Mouse (Mus musculus): Measurements from ENCODE around the gene Olfr693.
"Not testable (repeated sequence)": the region's sequence is repeated elsewhere in the genome, so short reads cannot be mapped to it uniquely, and the experiment has no call there.

Olfr693 gene

GRCm38 (mm10) chr7:106680484-106680883, at the start of gene Olfr693:
Olfr693 (minus strand) TSS chr7:106680584.
- no peak for DNase-seq

- DNase-seq: not testable (repeated sequence)
Observed at GRCm38 (mm10) chr7:106725654-106726053, 45.3 kb upstream of the Olfr693 start.

DNA sequence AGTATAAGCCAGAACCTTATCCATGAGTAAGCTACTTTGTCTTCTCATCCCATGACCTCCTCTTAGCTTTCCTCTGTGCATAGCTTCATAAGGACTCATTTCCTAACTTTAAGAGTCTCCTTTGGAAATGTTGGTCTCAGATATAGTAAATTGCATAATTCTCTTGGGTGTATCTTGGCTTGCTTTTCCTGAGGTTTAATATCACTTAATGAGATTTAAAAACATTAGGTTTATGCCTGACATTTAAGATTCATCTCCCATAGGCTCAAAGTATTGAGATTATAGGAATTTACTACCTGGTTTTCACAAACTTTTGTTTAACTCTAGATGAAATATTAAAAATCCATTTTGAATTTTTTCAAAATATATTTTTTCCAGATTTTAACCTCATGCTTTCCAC, 35.9 kb upstream of the Olfr693 start, which contains the start of gene Olfr695:
TSS of gene Olfr695 (minus strand) at position 101 of the 400 bp plus-strand sequence.
- no peak for DNase-seq

DNA sequence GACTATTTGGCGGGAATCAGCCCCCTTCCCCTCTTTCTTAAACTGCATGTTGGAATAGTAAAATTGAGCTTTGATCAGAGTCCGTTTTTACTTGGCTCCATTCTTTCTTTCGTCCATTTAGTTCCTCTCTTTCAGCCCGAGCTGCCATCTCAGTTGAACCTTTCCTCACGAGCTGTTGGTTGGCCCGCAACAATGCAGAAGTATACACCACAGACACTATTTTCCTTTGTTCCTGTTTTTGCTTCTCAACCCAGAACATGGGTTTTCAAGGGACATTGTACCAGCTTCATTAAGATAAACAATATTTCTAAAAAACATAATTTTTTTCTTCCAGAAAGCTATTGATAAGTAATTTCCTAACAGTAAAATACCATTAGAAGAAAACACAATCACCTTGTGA, 31.1 kb upstream of the Olfr693 start:
- no peak for DNase-seq

GRCm38 (mm10) chr7:106707705-106708104, 27.3 kb upstream of the Olfr693 start:
- DNase-seq: not testable (repeated sequence)

DNA sequence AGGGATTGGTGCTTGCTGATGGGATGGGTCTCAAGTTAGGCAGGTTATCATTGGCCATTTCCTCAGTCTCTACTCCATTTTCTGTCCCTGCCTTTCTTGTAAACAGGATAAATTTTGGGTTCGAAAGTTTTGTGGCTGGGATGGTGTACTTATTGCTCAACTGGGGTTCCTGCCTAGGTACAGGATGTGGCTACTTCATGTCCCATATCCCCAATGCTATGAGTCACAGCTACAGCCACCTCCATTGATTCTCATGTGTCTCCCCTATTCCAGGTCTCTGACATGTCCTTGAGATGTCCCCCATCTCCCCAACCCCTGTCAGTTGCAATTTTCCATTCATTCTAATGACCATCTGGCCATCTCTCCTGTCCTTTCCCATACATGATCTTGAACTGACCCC, 16.5 kb upstream of the Olfr693 start:
- no peak for DNase-seq

- no peak for DNase-seq
Observed at GRCm38 (mm10) chr7:106692976-106693375, 12.6 kb upstream of the Olfr693 start.

DNA sequence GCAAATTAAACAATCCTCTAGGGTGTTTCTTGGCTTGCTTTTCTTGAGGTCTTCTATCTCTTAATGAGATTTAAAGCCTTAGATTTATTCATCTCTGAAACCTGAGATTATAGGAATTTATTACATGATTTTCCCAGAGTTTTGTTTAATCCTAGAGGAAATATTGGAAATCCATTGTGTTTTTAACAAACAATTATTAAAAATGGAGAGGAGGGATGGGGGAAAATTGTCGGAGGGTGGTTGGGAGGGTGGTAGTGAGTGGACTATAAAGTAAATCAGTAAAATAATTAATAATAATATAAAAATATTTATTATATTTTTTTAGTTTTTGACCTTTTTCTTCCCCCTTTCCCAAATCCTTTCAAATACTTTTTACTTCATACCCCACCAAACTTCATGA, 11.3 kb upstream of the Olfr693 start, which contains the start of gene Olfr694:
TSS of gene Olfr694 (minus strand) at position 101 of the 400 bp plus-strand sequence.
- no peak for DNase-seq

GRCm38 (mm10) chr7:106685382-106685781, 5.0 kb upstream of the Olfr693 start:
- DNase-seq: no peak

- DNase-seq: no peak
Observed at GRCm38 (mm10) chr7:106652344-106652652, 28.1 kb downstream of the Olfr693 start.

- no peak for DNase-seq
Observed at GRCm38 (mm10) chr7:106651555-106652343, 28.6 kb downstream of the Olfr693 start.

- DNase-seq: no peak
Observed at GRCm38 (mm10) chr7:106649774-106650173, 30.6 kb downstream of the Olfr693 start.

GRCm38 (mm10) chr7:106645261-106645660, 35.1 kb downstream of the Olfr693 start:
- DNase-seq: no peak

DNA sequence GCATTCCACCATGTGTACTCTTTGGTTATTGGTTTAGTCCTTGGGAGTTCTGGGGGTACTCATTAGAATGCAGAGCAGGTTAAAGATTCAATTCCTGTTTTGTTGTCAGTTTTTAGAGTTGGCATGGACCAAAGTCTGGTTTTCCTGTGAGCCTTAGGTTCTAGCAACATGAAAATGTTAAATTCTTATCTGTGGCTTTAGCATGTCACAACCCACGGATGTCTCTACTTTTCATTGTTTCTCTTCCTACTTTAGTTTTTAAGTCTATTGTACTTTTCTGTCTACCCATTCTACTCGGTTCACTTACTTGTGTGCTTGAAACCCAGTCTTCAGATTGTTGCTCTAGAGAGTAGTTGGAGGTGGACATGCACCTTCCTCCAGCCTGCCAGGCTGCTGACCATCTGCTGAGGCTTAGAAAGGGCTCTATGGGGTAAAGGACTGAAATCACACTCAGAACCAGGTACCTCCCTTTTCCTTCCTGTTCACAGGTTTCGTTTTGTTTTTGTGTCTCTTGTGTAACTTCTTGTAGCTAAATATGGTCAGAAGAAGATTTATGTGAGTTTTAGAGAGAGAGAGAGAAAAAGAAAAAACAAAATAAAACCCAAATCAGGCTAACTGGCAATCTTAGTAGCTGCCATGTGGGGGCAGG, 36.0 kb downstream of the Olfr693 start:
- no peak for DNase-seq

DNA sequence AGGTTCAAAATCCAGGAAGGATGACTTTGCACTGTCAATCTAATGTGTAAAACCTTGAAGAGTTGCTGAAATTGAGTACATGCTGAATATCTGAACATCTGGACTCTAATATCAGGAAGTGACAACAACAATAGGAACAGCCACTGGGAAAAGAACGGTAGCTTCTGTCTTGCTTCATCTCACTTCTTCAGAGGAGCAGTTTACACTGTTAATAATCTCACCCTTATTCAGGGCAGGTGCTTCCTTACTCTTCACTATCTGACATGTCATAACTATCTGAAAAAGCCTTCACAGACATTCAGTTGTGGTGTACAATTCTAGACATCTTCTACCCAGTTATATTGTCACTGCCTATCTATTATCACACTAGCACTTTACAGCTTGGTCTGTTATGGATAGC, 39.5 kb downstream of the Olfr693 start:
- DNase-seq: no peak

DNA sequence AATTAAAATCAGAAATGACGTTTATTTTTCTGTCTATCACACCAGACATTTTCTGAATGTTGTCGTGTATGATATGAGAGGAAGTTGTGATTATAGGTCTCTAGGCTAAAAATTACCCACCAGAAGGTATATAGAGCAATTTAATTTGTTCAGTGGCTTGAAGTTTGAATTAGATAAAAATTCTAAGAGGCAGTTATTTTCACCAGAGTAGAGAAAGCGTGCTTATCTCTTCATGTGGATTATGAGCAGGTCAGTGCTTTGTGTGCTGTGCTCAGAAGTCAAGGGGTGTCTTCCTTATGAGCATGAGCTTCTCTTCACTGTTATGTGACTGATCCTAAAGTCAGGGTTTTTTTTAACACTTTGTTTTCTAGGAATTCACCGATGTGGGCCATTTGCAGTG, 44.8 kb downstream of the Olfr693 start:
- DNase-seq: no peak

Measured in lung, postnatal 10 days (tissue).